Comparison of ENCODE assay signal across 20 mouse cellular contexts in the genomic region with DNA sequence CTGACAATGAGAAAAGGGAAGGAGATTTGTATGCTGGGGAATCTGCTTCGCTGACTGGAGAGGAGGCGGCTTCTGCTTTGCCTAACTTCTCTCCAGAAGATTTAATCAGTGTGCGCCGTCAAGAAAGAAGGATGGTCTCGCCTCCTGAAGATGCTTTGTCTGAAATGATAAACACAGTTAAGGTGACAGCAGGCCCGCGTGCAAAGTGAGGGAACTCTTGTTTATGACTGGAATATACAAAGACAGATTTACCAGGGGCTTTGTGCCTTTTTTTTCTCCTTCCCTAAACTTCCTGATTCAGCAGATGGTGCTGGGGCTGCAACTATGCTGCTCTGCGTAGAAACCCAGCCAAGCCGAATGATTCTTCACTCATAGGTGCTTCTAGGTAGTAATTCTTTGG.
DNase-seq lines count a peak whose midpoint lies in the region; ATAC-seq lines count a peak whose summit lies in the region.
"Had no signal": no experiment of that assay in that cellular context is flagged by ENCODE, and none has a peak within 500 bp of the region (broad histone marks: within the 10 kb centered on the region; RNA-seq: fewer than 3 reads in every experiment).

No protein-coding gene starts in this region.

- H3K4me3 ChIP-seq in hindbrain, embryonic 13.5 days = no peak overlapping the region
- H3K4me3 ChIP-seq in hindbrain, embryonic 16.5 days (ENCODE audit: low read length) = no peak overlapping the region
- no peak overlapping the region for H3K4me3 ChIP-seq in forebrain, embryonic 16.5 days (replicated peaks; ENCODE audit: low read length)
- H3K4me3 ChIP-seq in neural tube, embryonic 15.5 days (replicated peaks) = no peak overlapping the region
- H3K4me3 ChIP-seq: embryonic facial prominence, embryonic 13.5 days; limb, embryonic 15.5 days; liver, embryonic 15.5 days; midbrain, embryonic 12.5 days; myocyte had no signal

- WGBS in hindbrain, embryonic 13.5 days = 28% methylated on average over 9 of the region's 9 CpGs
- 29% methylated on average over 9 of the region's 9 CpGs for WGBS in hindbrain, embryonic 16.5 days
- 36% methylated on average over 9 of the region's 9 CpGs for WGBS in forebrain, embryonic 16.5 days
- 17% methylated on average over 9 of the region's 9 CpGs for WGBS in neural tube, embryonic 15.5 days

- H3K27me3 ChIP-seq in hindbrain, embryonic 13.5 days = no peaks in the 10 kb centered on the region
- no peaks in the 10 kb centered on the region for H3K27me3 ChIP-seq in hindbrain, embryonic 16.5 days (replicated peaks; ENCODE audit: control insufficient read depth, insufficient read depth, low read length)
- no peaks in the 10 kb centered on the region for H3K27me3 ChIP-seq in forebrain, embryonic 16.5 days (replicated peaks; ENCODE audit: control insufficient read depth, insufficient read depth, low read length)
- no peaks in the 10 kb centered on the region for H3K27me3 ChIP-seq in neural tube, embryonic 15.5 days (replicated peaks)
- H3K27me3 ChIP-seq: embryonic facial prominence, embryonic 13.5 days; limb, embryonic 15.5 days; liver, embryonic 15.5 days had no signal

- H3K27ac ChIP-seq in hindbrain, embryonic 13.5 days = peak overlapping the region; percentile 30; the same call in 1 of the 2 replicates
- no peak overlapping the region for H3K27ac ChIP-seq in hindbrain, embryonic 16.5 days (ENCODE audit: low read depth, low read length)
- H3K27ac ChIP-seq in forebrain, embryonic 16.5 days (ENCODE audit: low read length) = peak overlapping the region; percentile 81
- H3K27ac ChIP-seq in neural tube, embryonic 15.5 days (replicated peaks) = 0 out of 2 replicates have a peak overlapping the region, but pooled peaks have one; percentile 28
- H3K27ac ChIP-seq: embryonic facial prominence, embryonic 13.5 days; limb, embryonic 15.5 days; liver, embryonic 15.5 days; midbrain, embryonic 12.5 days; stomach, postnatal 0 days had no signal

- no peak overlapping the region for H3K4me2 ChIP-seq in hindbrain, embryonic 13.5 days
- no peak overlapping the region for H3K4me2 ChIP-seq in hindbrain, embryonic 16.5 days (ENCODE audit: low read length)
- 0 out of 2 replicates have a peak overlapping the region, but pooled peaks have one; percentile 2 for H3K4me2 ChIP-seq in forebrain, embryonic 16.5 days (ENCODE audit: low read length)
- H3K4me2 ChIP-seq in neural tube, embryonic 15.5 days = no peak overlapping the region; the same call in 1 of the 2 replicates
- H3K4me2 ChIP-seq: embryonic facial prominence, embryonic 13.5 days; limb, embryonic 15.5 days; liver, embryonic 15.5 days; midbrain, embryonic 12.5 days had no signal

- H3K9me3 ChIP-seq in hindbrain, embryonic 13.5 days = no peaks in the 10 kb centered on the region
- no peaks in the 10 kb centered on the region for H3K9me3 ChIP-seq in hindbrain, embryonic 16.5 days (ENCODE audit: control insufficient read depth, low read length)
- H3K9me3 ChIP-seq in forebrain, embryonic 16.5 days (ENCODE audit: control insufficient read depth, low read length) = no peaks in the 10 kb centered on the region
- no peaks in the 10 kb centered on the region for H3K9me3 ChIP-seq in neural tube, embryonic 15.5 days (replicated peaks)
- H3K9me3 ChIP-seq: embryonic facial prominence, embryonic 13.5 days; limb, embryonic 15.5 days; liver, embryonic 15.5 days; midbrain, embryonic 12.5 days had no signal

- no peak for ATAC-seq in hindbrain, embryonic 13.5 days (ENCODE audit: low FRiP score)
- ATAC-seq in hindbrain, embryonic 16.5 days = no peak
- ATAC-seq in forebrain, embryonic 16.5 days = peak; percentile 48; the same call in 1 of the 2 replicates
- no peak; the same call in 1 of the 2 replicates for ATAC-seq in neural tube, embryonic 15.5 days (ENCODE audit: low FRiP score)

- H3K36me3 ChIP-seq in hindbrain, embryonic 13.5 days = no peaks in the 10 kb centered on the region
- no peaks in the 10 kb centered on the region for H3K36me3 ChIP-seq in hindbrain, embryonic 16.5 days (ENCODE audit: control insufficient read depth, insufficient read depth, low read length)
- no peaks in the 10 kb centered on the region for H3K36me3 ChIP-seq in forebrain, embryonic 16.5 days (ENCODE audit: control insufficient read depth, insufficient read depth)
- no peaks in the 10 kb centered on the region for H3K36me3 ChIP-seq in neural tube, embryonic 15.5 days
- H3K36me3 ChIP-seq: embryonic facial prominence, embryonic 13.5 days; limb, embryonic 15.5 days; liver, embryonic 15.5 days; midbrain, embryonic 12.5 days had no signal

- DNase-seq in right cerebral cortex, adult 2 months (ENCODE audit: low spot score in 2 of 2) = peak; percentile 10 to 11
- DNase-seq in right cerebral cortex, postnatal 36 days (ENCODE audit: low spot score in 2 of 2) = no peak
- DNase-seq in spleen, postnatal 10 days (ENCODE audit: low spot score in 2 of 2) = no peak
- DNase-seq: adrenal gland, adult 2 months; cerebellum, adult 9-10 months; gastrocnemius, postnatal 36 days; heart, postnatal 10 days; kidney, adult 2 months; kidney, postnatal 10 days; lung, postnatal 10 days had no signal

- H3K4me1 ChIP-seq in hindbrain, embryonic 13.5 days (replicated peaks) = peaks cover 26% of the 10 kb centered on the region
- H3K4me1 ChIP-seq in hindbrain, embryonic 16.5 days (ENCODE audit: control insufficient read depth, insufficient read depth, low read depth, low read length) = peaks cover 4% of the 10 kb centered on the region
- H3K4me1 ChIP-seq in forebrain, embryonic 16.5 days (replicated peaks; ENCODE audit: control insufficient read depth, insufficient read depth, low read length) = peaks cover 22% of the 10 kb centered on the region
- peaks cover 14% of the 10 kb centered on the region for H3K4me1 ChIP-seq in neural tube, embryonic 15.5 days
- H3K4me1 ChIP-seq: liver, embryonic 15.5 days had no signal

- H3K9ac ChIP-seq in hindbrain, embryonic 13.5 days = 0 out of 2 replicates have a peak overlapping the region, but pooled peaks have one; percentile 13
- H3K9ac ChIP-seq in hindbrain, embryonic 16.5 days (ENCODE audit: low read depth, low read length) = no peak overlapping the region
- H3K9ac ChIP-seq in forebrain, embryonic 16.5 days (replicated peaks; ENCODE audit: low read depth, low read length) = no peak overlapping the region
- H3K9ac ChIP-seq in neural tube, embryonic 15.5 days (replicated peaks) = no peak overlapping the region
- H3K9ac ChIP-seq: embryonic facial prominence, embryonic 13.5 days; limb, embryonic 15.5 days; liver, embryonic 15.5 days; midbrain, embryonic 12.5 days had no signal

Comparison
In these comparisons a context has a peak if more than half of its experiments do, and no peak if none do; other contexts are left out.
1. DNase-seq: peak in right cerebral cortex, adult 2 months (2 of 2); none in right cerebral cortex, postnatal 36 days (0 of 2) and spleen, postnatal 10 days (0 of 2).